Mouse (Mus musculus): ENCODE results near the gene Bcor. TPM values are rescaled to one million over a fixed set of nuclear protein-coding genes. Genes with fewer than 3 reads are reported as not detected.
A peak's percentile ranks its signal among the peaks of the same experiment; 100 is the strongest.

Bcor gene
- total and polyA plus RNA-seq, 3 experiments, result 70.0 to 177 (median 80.8) TPM

DNA sequence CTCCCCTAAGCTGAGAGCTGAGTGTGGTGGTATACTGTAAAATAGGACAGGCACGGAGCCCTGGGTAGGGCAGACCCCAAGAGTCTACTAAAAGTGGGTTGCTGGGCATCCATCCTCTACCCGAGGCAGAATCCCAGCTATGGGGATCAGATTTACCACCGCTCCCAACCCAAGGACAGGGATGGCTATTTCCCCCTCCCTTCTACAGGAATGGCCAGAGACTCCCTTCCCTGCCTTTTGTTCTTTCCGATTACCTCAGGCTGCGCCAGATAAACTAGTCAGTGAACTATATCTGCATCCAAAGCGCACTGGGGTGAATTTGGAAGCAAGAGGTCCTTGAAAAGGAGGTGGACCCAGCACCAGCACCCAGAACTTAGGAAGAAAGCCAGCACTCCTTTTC is 93.1 kb downstream of the Bcor start:
- Histone ChIP-seq H3K27me3 (ENCODE audit: insufficient read depth, low read length) (no peaks in the 10 kb centered on the region), H3K4me1 (ENCODE audit: insufficient read depth, low read depth, low read length) (peaks cover 95% of the 10 kb centered on the region)
- no peak for ATAC-seq (ENCODE audit: extremely low read depth, insufficient number of reproducible peaks, low FRiP score, poor library complexity, severe bottlenecking)

DNA sequence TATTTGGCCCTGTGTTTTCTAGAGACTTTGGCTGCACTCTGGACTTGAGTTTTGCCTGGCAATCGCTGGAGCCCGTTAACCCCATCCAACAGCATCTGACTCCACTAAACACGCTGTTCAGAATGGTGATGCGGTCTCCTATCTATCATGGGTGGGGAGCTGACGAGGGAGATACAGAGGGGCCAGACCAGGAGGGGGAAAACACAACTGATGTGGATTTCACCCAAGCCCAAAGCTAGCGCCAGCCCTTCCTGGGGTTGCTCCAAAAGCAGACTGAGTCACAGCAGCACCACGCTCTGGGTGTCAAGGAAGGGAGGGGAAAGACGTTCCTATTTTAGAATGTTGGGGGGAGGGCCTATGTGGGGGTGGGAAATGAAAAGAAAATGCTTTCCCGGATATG is 94.4 kb downstream of the Bcor start:
- H3K4me3 ChIP-seq (ENCODE audit: low read depth, low read length), result peak overlapping the region; percentile 30; the same call in 1 of the 2 replicates
- H3K4me1 ChIP-seq (ENCODE audit: insufficient read depth, low read depth, low read length), result peaks cover 93% of the 10 kb centered on the region
- H3K27me3 ChIP-seq (ENCODE audit: insufficient read depth, low read length), result no peaks in the 10 kb centered on the region
- no peaks in the 10 kb centered on the region for H3K9me3 ChIP-seq (replicated peaks)
- no peak for DNase-seq (ENCODE audit: low spot score)
- ATAC-seq (ENCODE audit: extremely low read depth, insufficient number of reproducible peaks, low FRiP score, poor library complexity, severe bottlenecking), result no peak
- TF ChIP-seq GATA1 (IDR thresholded peaks at IDR 0.05; ENCODE audit: borderline replicate concordance, low read length) (no peak), GATA2 (IDR thresholded peaks at IDR 0.05; ENCODE audit: borderline replicate concordance, low read depth, low read length) (no peak), CTCF (IDR thresholded peaks at IDR 0.05; ENCODE audit: low read depth, low read length) (no peak), POLR2AphosphoS5 (IDR thresholded peaks at IDR 0.05; ENCODE audit: insufficient replicate concordance, low read depth, low read length) (no peak), TAL1 (conservative IDR thresholded peaks at IDR 0.05; ENCODE audit: low read depth, low read length) (no peak)
- peaks cover 84% of the 10 kb centered on the region for H3K36me3 ChIP-seq (replicated peaks)

More for the DNA sequence above, 93.1 kb downstream of the Bcor start:
- peak overlapping the region; percentile 9; the same call in 1 of the 2 replicates for H3K4me3 ChIP-seq (ENCODE audit: low read depth, low read length)
- no peaks in the 10 kb centered on the region for H3K9me3 ChIP-seq (replicated peaks)
- no peak for DNase-seq (ENCODE audit: low spot score)
- peaks cover 74% of the 10 kb centered on the region for H3K36me3 ChIP-seq (replicated peaks)
- TF ChIP-seq POLR2AphosphoS5 (IDR thresholded peaks at IDR 0.05; ENCODE audit: insufficient replicate concordance, low read depth, low read length) (no peak), GATA1 (IDR thresholded peaks at IDR 0.05; ENCODE audit: borderline replicate concordance, low read length) (no peak), TAL1 (conservative IDR thresholded peaks at IDR 0.05; ENCODE audit: low read depth, low read length) (no peak), GATA2 (IDR thresholded peaks at IDR 0.05; ENCODE audit: borderline replicate concordance, low read depth, low read length) (no peak), CTCF (IDR thresholded peaks at IDR 0.05; ENCODE audit: low read depth, low read length) (no peak)

DNA sequence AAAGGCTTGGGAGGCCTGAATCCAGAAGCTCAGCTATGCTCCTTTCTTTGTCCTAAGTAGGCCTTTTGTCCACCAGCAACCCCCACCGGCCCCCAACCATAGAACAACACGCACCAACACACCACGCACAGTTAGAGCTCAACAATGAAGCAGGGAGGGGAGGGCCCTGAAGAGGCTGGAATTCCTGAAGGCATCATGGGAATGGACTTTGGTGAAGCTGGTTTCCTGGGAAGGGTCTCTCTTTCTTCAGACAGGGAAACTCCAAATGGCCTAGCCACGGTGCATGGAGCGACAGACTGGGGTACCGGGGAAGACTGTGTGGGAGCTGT is 97.3 kb downstream of the Bcor start:
- H3K36me3 ChIP-seq (replicated peaks), result peaks cover 95% of the 10 kb centered on the region
- no peak overlapping the region; the same call in 1 of the 2 replicates for H3K4me3 ChIP-seq (ENCODE audit: low read depth, low read length)
- peaks cover 89% of the 10 kb centered on the region for H3K4me1 ChIP-seq (ENCODE audit: insufficient read depth, low read depth, low read length)
- no peaks in the 10 kb centered on the region for H3K27me3 ChIP-seq (ENCODE audit: insufficient read depth, low read length)
- TF ChIP-seq CTCF (IDR thresholded peaks at IDR 0.05; ENCODE audit: low read depth, low read length) (no peak), TAL1 (conservative IDR thresholded peaks at IDR 0.05; ENCODE audit: low read depth, low read length) (no peak), GATA1 (IDR thresholded peaks at IDR 0.05; ENCODE audit: borderline replicate concordance, low read length) (no peak), POLR2AphosphoS5 (IDR thresholded peaks at IDR 0.05; ENCODE audit: insufficient replicate concordance, low read depth, low read length) (no peak), GATA2 (IDR thresholded peaks at IDR 0.05; ENCODE audit: borderline replicate concordance, low read depth, low read length) (no peak)
- no peak for DNase-seq (ENCODE audit: low spot score)
- no peaks in the 10 kb centered on the region for H3K9me3 ChIP-seq (replicated peaks)
- ATAC-seq (ENCODE audit: extremely low read depth, insufficient number of reproducible peaks, low FRiP score, poor library complexity, severe bottlenecking), result no peak

DNA sequence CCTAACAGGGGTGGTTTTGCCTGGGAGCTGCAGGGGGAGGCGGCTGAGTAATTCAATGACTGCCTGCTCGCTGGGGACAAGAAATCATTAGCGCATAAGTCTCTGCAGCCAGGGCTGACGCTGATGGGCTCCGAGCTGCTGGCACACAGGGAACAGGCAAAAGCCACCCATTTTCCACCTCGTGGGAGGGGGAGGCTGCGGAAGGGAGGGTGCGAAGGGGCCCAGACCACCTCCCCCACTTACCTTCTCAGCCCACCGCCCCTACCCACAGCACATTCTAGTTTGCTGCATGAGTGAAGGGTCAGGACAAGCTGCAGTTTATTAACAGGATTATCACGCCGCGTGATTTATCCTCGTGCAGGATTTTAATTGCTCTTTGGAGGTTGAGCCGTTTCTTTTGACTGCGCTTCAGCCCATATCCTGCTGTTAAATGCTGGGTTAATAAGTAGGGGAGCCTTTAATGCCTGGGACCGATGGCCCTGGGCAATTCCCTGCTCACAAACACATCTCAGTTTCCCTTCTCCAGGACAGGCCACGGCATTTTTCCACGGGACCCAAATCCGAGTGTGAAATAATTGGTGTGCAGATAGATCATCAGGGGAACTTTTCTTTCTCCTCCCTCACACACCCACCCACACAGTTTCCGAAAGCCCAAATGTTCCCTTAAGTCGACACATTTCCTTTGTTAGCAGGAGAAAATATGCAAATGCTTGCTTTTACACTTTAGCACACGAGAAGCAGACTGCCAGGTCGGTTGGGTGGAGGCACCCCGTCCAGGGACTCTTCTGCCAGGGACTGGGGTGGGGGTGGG is 97.8 kb downstream of the Bcor start:
- Histone ChIP-seq H3K4me1 (ENCODE audit: insufficient read depth, low read depth, low read length) (peaks cover 90% of the 10 kb centered on the region), H3K4me3 (ENCODE audit: low read depth, low read length) (no peak overlapping the region; the same call in 1 of the 2 replicates), H3K36me3 (replicated peaks) (peaks cover 97% of the 10 kb centered on the region), H3K27me3 (ENCODE audit: insufficient read depth, low read length) (no peaks in the 10 kb centered on the region), H3K9me3 (replicated peaks) (no peaks in the 10 kb centered on the region)
- no peak for ATAC-seq (ENCODE audit: extremely low read depth, insufficient number of reproducible peaks, low FRiP score, poor library complexity, severe bottlenecking)
- no peak for TF ChIP-seq POLR2AphosphoS5 (IDR thresholded peaks at IDR 0.05; ENCODE audit: insufficient replicate concordance, low read depth, low read length)
- no peak for TF ChIP-seq GATA2 (IDR thresholded peaks at IDR 0.05; ENCODE audit: borderline replicate concordance, low read depth, low read length)
- TF ChIP-seq TAL1 (conservative IDR thresholded peaks at IDR 0.05; ENCODE audit: low read depth, low read length), result no peak
- no peak for TF ChIP-seq CTCF (IDR thresholded peaks at IDR 0.05; ENCODE audit: low read depth, low read length)
- no peak for TF ChIP-seq GATA1 (IDR thresholded peaks at IDR 0.05; ENCODE audit: borderline replicate concordance, low read length)
- no peak for DNase-seq (ENCODE audit: low spot score)

DNA sequence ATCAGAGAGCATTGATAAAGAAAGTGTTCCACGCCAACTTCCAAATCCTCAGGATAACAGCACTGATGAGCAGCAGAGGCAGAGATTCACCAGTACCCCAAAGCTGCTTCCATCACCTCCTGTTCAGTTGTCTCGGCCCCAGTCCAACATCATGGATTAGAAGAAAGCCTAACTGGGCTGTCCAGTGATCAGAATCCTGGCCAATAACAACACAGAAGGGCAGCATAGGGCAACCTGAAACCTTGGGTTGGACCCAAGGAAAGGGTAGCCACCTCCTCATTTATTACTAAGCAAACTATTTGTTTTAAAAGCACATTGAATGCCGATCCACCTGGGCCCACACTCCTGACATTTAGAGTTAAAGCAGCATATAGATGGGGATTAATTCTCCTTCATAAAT is 99.3 kb downstream of the Bcor start:
- DNase-seq (ENCODE audit: low spot score), result no peak
- ATAC-seq (ENCODE audit: extremely low read depth, insufficient number of reproducible peaks, low FRiP score, poor library complexity, severe bottlenecking), result no peak
- no peaks in the 10 kb centered on the region for H3K9me3 ChIP-seq (replicated peaks)
- peaks cover 100% of the 10 kb centered on the region for H3K36me3 ChIP-seq (replicated peaks)
- H3K4me1 ChIP-seq (ENCODE audit: insufficient read depth, low read depth, low read length), result peaks cover 89% of the 10 kb centered on the region
- TF ChIP-seq TAL1 (conservative IDR thresholded peaks at IDR 0.05; ENCODE audit: low read depth, low read length), result no peak
- no peak for TF ChIP-seq POLR2AphosphoS5 (IDR thresholded peaks at IDR 0.05; ENCODE audit: insufficient replicate concordance, low read depth, low read length)
- no peak for TF ChIP-seq CTCF (IDR thresholded peaks at IDR 0.05; ENCODE audit: low read depth, low read length)
- TF ChIP-seq GATA1 (IDR thresholded peaks at IDR 0.05; ENCODE audit: borderline replicate concordance, low read length), result no peak
- no peak for TF ChIP-seq GATA2 (IDR thresholded peaks at IDR 0.05; ENCODE audit: borderline replicate concordance, low read depth, low read length)
- no peaks in the 10 kb centered on the region for H3K27me3 ChIP-seq (ENCODE audit: insufficient read depth, low read length)
- H3K4me3 ChIP-seq (ENCODE audit: low read depth, low read length), result no peak overlapping the region

DNA sequence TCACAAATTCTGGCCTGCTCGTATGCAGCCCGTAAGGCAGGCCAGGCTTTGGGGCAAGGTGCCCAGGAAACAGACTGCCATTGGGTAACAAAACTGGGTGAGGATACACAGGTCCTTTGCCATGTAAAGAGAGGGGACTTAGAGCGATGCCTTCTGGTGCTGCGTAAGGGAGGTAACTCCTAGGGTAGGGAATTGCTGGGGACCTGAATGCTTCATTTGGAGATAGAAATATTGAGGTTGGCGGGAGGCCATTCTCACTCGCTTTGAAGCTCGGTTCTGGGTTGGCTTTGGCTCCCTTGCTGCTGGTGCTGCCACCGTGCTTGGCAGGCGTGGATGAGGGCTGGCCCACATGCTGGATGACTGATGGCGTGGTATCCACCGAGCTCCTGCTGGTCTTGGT is 102.9 kb downstream of the Bcor start:
- Histone ChIP-seq H3K27me3 (ENCODE audit: insufficient read depth, low read length) (no peaks in the 10 kb centered on the region), H3K36me3 (replicated peaks) (peaks cover 93% of the 10 kb centered on the region), H3K9me3 (replicated peaks) (no peaks in the 10 kb centered on the region), H3K4me3 (ENCODE audit: low read depth, low read length) (peak overlapping the region; percentile 16; the same call in 1 of the 2 replicates), H3K4me1 (ENCODE audit: insufficient read depth, low read depth, low read length) (peaks cover 75% of the 10 kb centered on the region)
- DNase-seq (ENCODE audit: low spot score) (no peak), ATAC-seq (ENCODE audit: extremely low read depth, insufficient number of reproducible peaks, low FRiP score, poor library complexity, severe bottlenecking) (no peak)
- TF ChIP-seq CTCF (IDR thresholded peaks at IDR 0.05; ENCODE audit: low read depth, low read length), result no peak
- no peak for TF ChIP-seq GATA1 (IDR thresholded peaks at IDR 0.05; ENCODE audit: borderline replicate concordance, low read length)
- TF ChIP-seq GATA2 (IDR thresholded peaks at IDR 0.05; ENCODE audit: borderline replicate concordance, low read depth, low read length), result no peak
- TF ChIP-seq TAL1 (conservative IDR thresholded peaks at IDR 0.05; ENCODE audit: low read depth, low read length), result no peak
- no peak for TF ChIP-seq POLR2AphosphoS5 (IDR thresholded peaks at IDR 0.05; ENCODE audit: insufficient replicate concordance, low read depth, low read length)

Data from G1E (cell line).